Mouse (Mus musculus): ENCODE data around the gene N4bp3.

DNA sequence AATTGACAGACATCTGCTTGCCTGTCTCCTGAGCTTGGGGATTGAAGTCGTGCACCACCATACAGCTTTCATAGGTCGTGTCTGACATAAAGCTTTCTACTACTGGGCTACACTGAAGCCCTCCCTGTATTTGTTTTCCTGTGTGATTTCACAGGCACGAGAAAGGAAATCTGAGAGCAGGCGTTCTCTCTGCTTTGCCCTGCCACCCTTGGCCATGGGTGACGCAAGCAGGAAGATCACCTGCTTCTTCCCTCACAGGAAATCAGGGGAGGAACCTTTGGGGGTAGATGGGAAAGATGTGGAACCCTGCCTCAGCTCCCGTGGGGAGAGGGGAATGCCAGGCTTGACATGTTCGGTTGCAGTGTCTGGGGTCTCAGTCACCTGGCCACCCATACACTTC is 7.6 kb upstream of the N4bp3 start:
- TF ChIP-seq GATA1 (IDR thresholded peaks at IDR 0.05; ENCODE audit: borderline replicate concordance, low read length) (no peak), FLI1 (IDR thresholded peaks at IDR 0.05; ENCODE audit: low read length) (no peak)

All from megakaryocyte, embryonic 14.5 days (primary cell).